Mouse (Mus musculus) layer of hippocampus, postnatal 14 days (tissue): Measurements from ENCODE around the gene Spns2. TPM values are rescaled to one million over a fixed set of nuclear protein-coding genes. Genes with fewer than 3 reads are reported as not detected.
A peak's percentile ranks its signal among the peaks of the same experiment; 100 is the strongest.

Source experiments
- DNase-seq, 2 experiments: peaks; one replicate each; pipeline ENCODE4 v3.0.0; 2021 to 2022; ENCODE audit warnings: low spot score in 2 of 2, mixed read lengths in 1 of 2
- long read RNA-seq, 2 experiments: library from polyadenylated mRNA; stranded (forward); transcript quantifications; one replicate each; pipeline ENCODE4 v2.0.0; 2021
- total RNA-seq, 2 experiments: library from RNA; stranded (reverse); gene quantifications; 2 replicates each; pipeline ENCODE4 v1.2.3; 2021

Spns2 gene
- 10 to 100 TPM; 85.1 to 85.6 TPM for total RNA-seq
- long read RNA-seq, experiment 1, transcript Spns2-201 (13 exons, 3,241 nt): major isoform, 14 of 37 reads
- long read RNA-seq, experiment 1, partial matches to known transcripts: 3 of 37 reads
- long read RNA-seq, experiment 1, other reads (novel, unspliced or antisense): 20 of 37 reads
- long read RNA-seq, experiment 2, transcript Spns2-201 (13 exons, 3,241 nt): major isoform, 16 of 45 reads
- long read RNA-seq, experiment 2, partial matches to known transcripts: 2 of 45 reads
- long read RNA-seq, experiment 2, other reads (novel, unspliced or antisense): 27 of 45 reads

- peak; percentile 91 to 94 for DNase-seq
Observed at GRCm38 (mm10) chr11:72489881-72490301, at the start of gene Spns2. Gene Spns2 (minus strand): TSS chr11:72489904.

- no peak for DNase-seq
Observed at GRCm38 (mm10) chr11:72538811-72539210, 49.1 kb upstream of the Spns2 start.

GRCm38 (mm10) chr11:72538037-72538755 lies 48.5 kb upstream of the Spns2 start:
- DNase-seq: no peak

DNA sequence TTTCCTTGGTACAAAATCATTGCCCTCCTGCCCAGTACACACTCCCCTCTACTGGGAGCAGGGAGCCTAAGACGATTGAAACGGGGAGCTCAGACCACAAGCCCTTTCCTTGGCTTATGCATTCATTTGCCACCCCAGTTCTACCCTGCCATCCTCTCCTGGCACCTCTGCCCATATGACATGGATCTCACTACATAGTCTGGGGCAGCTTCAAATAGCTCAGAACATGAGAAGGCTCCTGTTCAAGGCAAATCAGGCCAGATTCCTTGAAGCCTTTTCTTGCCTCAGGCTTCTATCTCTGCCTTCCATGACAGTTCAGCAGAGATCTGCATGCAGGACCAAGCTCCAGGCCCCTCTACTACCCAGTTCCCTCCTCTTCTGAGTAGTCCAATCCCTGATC lies 47.8 kb upstream of the Spns2 start:
- no peak for DNase-seq

DNA sequence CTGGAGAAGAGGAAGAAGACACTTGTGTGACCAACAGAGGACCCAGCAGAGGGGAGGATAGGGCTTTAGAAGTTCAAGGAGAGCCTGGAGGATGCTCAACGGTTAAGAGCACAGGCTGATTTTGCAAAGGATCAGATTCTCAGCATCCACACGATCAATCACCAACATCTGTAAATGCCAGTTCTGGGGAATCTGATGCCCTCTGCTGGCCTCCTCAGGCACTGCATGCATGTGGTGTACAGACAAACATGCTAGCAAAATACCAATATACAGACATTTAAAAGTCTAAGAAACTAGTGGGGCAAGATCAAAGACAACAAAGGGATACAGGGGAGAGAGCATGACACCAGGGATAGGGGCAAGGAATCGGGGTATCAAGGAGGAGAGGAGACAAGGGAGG lies 45.8 kb upstream of the Spns2 start:
- DNase-seq: no peak

DNA sequence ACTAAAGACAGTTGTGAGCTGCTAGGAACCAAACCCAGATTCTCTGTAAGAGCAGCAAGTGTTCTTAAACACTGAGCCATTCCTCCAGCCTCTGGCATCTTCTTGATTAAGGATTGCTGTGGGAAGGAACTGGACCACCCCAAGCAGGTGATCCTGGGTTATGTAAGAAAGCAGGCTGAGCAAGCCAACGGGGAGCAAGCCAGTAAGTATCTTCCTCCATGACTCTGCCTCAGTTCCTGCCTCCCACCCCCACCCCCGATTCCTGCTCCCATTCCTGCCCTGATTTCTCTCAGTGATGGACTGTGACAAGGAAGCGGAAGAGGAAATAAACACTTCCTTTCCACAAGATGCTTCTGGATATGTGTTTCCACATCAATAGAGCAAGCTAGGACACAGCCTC lies 43.2 kb upstream of the Spns2 start:
- DNase-seq: no peak

GRCm38 (mm10) chr11:72531632-72532031 lies 41.9 kb upstream of the Spns2 start:
- peak; percentile 19 to 34 for DNase-seq

GRCm38 (mm10) chr11:72531144-72531543 lies 41.4 kb upstream of the Spns2 start:
- DNase-seq: no peak

DNA sequence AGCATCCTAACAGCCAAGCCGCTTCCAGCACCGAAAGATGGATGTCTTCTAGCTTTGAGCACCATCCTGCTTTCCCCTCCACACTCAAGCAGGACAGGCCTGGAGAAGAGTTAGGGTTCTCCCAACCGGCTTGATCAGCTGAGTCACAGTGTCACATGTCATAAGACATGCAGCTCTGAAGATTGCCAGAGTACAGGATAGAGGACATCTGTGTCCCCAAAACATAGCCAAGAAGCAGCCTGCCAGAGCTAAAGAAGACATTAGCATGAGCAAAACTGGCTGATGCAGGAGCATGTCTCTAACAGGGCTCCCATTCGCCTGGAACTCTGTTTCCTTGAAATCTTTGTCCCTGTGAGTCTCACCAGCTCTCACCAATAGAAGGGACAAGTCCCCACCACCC lies 36.5 kb upstream of the Spns2 start:
- no peak for DNase-seq

DNA sequence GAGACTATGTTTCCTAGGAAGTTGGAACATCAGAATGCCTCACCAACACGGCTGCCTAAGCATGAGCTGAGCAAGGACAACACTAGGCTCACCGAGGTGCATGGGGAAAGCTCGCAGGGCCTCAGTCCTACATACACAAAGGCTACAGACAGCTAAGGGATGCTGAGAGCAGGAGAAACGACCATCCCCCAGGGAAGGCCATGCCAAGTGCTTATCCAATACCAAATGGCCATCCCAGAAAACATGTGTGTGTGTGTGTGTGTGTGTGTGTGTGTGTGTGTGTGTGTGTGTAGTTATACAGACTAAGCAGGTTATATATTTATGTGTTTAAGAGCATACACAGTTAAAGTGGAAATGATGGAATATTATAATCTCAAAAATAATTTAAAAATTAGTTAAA lies 34.0 kb upstream of the Spns2 start:
- DNase-seq: no peak

- peak; percentile 54 to 65 for DNase-seq
Observed at GRCm38 (mm10) chr11:72522616-72523041, 32.9 kb upstream of the Spns2 start.

GRCm38 (mm10) chr11:72521598-72522541 lies 32.2 kb upstream of the Spns2 start:
- no peak for DNase-seq

GRCm38 (mm10) chr11:72519895-72520294 lies 30.2 kb upstream of the Spns2 start:
- no peak for DNase-seq

DNA sequence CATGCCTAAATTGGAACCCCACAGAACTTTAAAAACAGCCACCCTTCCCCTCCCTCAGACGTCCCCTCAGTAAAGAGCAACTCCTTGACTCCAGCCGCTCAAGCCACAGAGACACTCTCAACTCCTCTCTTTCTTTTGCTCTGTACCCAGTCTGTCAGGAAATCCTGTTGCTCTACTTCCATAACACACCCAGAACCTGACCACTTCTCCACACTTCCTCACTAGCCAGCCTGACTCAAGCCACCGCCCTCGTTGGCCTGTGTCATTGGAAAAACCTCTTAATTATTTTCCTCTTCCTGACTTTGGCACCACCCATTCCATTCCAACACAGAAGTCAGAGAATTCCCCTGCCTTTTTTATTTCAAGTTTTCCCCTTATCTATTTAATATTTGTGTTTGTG lies 29.5 kb upstream of the Spns2 start:
- no peak for DNase-seq

DNA sequence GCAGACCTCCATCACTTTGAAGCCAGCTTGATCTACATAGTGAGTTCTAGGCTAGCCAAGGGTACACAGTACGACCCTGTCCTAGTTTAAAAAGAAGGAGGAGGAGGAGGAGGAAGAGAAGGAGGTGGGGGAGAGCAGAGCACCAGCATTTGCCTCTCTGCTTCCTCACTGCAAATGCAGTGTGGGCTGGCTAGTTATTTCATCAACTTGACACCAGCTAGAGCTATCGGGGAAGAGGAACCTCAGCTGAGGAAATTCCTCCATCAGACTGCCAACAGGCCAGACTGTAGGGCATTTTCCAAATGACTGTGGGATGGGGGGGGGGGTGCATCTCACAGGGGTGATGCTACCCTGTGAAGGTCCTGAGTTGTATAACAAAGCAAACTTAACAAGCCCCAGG lies 28.7 kb upstream of the Spns2 start:
- DNase-seq: no peak

DNA sequence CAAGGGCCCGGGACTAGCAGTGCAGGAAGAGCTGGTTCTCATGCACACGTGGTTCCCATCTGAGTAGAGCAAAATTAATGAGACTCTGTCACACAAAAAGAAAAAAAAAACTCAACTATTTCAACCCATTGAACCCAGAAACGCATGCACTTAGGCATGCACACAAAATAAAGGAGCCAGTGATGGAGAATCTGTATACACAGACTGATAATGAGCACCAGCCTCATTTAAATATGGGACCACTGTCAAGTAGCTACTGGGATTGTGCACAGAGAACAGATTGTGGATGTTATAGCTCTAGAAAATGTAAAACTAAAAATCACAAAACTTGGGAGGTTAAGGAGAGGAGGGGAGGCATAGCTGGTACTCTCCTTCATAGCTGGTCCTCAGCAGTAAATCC lies 25.3 kb upstream of the Spns2 start:
- DNase-seq: no peak

DNA sequence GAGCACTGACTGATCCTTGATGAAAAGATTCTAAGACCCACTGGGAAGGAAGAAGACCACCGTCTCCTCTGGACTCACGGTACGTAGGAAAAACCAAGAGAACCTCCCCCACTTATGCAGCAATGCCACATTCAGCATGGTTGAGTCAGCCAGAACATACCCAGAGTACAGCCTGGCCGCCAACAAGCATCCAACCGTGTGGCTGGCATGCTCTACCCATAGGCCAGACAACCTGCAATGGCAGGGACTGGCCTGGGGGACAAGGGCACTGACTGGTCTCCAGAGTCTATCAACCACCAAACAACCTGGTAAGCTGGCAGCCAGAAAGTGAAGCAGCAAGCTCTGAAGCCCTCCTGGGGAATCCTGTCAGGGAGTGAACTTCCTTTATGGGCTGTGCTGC lies 18.9 kb upstream of the Spns2 start:
- DNase-seq: no peak

DNA sequence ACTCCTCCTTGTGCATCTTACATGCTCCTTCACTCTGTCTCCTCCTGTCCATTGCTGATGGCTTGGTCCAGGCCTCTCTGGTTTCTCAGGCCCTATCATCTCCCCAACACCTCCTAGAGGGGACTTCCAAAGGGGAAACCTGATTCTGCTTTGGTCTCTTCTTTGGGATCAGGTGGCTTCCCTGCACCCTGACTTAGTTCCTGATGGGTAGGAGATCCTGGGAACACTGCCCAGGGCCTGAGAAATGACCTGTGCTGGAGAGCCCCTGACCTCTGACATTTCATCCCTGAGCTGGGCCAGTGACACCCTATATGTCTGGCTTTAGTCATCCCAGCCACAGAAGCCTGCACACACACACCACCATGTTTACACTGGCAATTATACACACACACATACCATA lies 17.9 kb upstream of the Spns2 start:
- no peak for DNase-seq

GRCm38 (mm10) chr11:72504016-72504797 lies 14.5 kb upstream of the Spns2 start:
- DNase-seq: no peak

GRCm38 (mm10) chr11:72503501-72503921 lies 13.8 kb upstream of the Spns2 start:
- no peak for DNase-seq

- DNase-seq: no peak
Observed at GRCm38 (mm10) chr11:72502236-72502635, 12.5 kb upstream of the Spns2 start.
